Mouse (Mus musculus) induced T-regulatory cell, adult 2 months (primary cell): ENCODE measurements at regions not wholly inside any gene's neighbourhood (a gene's known extent, or its start where the extent isn't known, plus 50 kb on each side); places are given as distances from the start of the nearest gene placed in this dataset.
"Not testable (repeated sequence)": the region's sequence is repeated elsewhere in the genome, so short reads cannot be mapped to it uniquely, and the experiment has no call there.

ENCODE experiments used
- DNase-seq: peaks from one replicate; pipeline ENCODE4 v3.0.0-alpha.2; 2012; ENCODE audit warnings: low read depth

DNA sequence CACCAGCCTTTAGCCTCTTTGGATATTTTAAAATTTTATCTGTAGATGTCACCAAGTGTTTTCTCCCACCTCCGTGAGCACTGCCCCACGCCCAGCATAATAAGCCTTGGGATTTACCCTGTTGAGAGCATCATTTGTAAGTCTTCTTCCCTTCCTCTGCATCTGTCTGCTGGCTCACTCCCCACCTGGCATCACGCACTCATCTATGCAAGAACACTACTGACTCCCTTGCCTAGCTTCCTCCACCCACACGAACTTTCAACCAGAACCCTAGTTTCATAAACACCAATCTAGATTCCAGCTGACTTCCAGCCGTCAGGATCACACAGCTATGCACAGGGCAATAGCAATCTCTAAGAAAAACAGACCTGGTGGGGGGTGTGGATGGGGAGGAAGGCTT, 311.2 kb upstream of the Cdh4 start:
- no peak for DNase-seq

DNA sequence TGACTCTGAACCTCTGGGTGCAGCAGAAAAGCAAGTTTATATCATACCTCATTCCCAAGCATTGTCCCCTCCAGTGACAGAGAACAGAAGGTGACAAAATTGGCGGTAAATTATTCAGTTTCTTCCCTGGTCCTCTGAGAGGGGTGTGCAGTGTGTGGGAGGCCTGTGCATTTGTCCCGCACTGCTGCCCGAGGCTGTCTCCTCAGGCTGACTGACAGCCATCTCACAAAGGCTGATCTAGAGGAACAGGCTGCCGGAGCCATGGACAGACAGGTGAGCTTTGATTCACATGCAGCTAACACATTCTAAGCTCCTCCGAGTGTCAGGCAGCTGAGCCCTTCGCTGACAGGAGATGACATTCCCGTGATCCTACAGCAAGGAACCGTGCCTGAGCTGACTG, 299.9 kb upstream of the Cdh4 start:
- no peak for DNase-seq

DNA sequence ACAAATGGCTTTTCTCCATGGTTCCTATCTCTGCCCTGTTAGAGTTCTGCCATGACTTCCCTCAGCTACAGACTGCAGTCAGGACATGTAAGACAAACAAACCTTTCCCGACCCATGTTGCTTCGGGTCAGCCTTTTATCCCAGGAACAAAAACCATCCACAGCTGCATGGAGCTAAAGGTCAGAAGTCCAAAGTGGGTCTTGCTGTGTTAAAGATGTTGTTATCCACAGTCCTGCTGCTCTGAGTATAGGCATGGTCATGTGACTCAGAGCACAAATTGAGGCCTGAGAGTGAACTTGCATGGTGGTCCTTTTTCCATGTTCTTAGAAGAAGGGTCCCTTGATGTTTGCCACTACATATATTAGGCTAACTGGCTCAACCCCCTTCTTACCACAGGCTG, 296.5 kb upstream of the Cdh4 start:
- no peak for DNase-seq

DNA sequence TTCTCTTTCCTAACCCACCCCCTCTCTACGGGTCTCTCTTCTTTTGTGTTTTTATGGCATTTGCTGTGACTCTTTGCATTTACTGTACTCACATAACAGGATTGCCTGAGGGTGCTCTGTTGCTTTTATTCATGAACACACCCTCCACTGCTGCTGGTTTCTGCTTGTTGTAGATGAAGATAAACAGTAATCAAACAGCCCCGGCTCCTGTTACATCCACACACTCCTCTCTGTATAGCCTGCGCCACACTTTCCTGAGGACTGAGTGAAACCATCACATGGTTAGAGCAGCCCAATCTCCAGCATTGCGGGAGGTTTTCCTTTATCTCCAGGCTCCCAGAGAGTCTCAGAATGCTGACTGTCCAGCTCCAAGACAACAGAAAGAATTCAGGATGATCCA, 296.0 kb upstream of the Cdh4 start:
- DNase-seq, result no peak

DNA sequence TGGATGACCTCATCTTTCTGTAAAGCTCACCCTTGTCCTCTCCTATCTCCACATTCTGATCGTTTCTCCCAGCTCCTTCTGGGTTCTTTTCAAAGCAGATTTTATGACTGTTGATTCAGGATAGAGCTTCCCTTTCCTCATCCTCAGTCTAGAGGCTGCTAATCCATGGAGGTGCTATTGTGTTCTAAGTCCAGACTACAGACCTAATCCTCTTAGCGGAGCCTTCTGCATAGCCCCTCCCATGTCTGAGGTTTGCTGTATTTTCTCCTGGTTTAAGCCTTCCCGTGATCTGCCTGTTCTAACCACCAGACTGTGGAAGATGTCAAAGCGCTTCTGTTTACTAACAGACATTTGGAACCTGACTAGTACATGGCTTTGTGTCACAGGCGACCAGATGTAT, 294.0 kb upstream of the Cdh4 start:
- no peak for DNase-seq

DNA sequence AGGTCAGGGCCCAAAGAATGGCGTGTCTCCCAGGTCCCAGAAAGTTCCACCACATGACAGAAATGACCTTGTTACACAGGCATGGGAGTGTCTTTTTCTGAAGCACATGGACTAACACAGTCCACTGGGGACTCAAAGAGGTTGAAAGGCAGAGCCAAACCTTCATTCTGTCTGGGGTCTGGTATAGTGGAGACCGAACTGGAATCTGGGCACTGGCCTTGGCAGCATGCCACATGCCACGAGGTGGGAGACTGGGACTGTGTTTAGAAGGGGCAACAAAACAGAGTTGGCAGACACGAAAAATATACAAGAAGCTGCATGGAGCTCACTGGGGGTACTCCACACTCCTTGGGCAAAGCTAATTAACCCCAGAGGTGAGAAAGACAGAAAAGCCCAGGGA, 293.6 kb upstream of the Cdh4 start:
- no peak for DNase-seq

DNA sequence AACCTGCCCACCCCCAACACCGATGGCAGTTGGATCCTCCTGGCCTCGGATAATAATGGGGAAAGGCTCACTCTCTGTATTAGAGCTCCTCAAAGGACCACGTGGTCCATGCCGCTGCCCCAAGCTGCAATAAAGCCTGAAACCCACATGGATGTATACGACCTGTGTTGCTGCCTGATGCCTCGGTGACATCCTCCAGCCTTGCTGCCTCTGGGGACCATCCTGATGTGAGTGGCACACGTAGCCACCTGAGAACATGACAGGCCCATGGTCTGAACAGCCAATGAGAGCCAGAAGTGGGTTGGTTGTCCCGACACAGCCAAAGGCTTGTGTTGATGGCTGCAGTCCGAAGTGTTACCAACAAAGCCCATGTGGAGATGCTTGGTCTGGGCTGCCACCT, 283.4 kb upstream of the Cdh4 start:
- no peak for DNase-seq

DNA sequence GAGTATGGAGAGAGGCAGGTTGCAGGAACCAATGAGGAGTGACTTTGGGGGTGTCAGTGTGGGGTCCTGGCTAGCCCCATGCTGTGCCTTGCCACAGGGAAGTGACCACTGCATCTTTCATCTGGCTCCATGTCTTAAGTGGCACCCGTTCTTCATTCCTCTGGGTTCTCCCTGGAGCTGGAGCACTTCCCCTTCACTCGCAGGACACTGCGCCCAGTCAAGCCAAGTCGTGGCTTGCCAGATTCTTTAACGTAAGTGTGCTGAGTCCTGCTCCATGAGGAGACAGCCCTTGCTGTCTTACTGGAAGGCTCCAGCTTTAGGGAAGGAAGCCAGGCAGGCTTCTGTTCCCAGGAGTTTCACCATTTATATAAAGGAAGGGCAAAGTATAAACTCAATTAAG, 279.1 kb upstream of the Cdh4 start:
- DNase-seq, result no peak

DNA sequence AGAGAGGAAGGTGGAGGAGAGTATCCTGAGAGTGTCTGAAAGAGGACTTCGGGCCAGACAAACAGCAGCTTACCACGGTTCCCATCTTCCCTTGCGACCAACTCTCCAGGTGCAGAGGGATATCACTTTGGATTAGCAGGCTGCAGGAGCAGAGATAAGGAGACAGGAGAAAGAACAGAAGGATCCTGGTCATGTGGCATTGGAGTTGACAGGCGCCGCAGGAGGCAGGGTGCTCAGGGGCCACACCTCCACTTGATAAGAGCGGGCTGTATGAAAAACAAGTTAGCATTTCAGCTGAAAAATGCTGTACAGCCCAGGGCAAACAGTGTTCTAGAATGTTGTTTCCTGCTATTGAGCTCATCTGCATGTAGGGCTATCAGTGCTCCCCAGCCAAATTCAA, 272.1 kb upstream of the Cdh4 start:
- DNase-seq, result no peak

DNA sequence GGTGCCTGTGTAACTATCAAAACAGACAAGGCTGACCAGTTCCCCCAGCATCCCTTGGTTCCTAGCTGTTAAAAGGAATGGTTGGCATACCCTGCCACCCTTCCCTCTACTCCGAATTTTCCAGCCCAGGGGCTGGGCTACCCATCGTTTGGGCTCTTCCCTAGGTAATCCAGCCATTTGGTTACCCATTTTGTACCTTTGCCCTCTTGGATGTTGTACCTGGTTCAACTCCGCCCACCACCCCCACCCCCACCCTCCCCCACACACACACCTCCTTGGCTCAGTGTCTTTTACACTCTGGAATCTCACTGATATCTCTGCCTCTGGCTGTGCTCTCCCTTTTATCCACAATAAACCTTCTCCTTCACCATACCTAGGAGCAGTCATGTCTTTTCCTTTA, 271.6 kb upstream of the Cdh4 start:
- no peak for DNase-seq

DNA sequence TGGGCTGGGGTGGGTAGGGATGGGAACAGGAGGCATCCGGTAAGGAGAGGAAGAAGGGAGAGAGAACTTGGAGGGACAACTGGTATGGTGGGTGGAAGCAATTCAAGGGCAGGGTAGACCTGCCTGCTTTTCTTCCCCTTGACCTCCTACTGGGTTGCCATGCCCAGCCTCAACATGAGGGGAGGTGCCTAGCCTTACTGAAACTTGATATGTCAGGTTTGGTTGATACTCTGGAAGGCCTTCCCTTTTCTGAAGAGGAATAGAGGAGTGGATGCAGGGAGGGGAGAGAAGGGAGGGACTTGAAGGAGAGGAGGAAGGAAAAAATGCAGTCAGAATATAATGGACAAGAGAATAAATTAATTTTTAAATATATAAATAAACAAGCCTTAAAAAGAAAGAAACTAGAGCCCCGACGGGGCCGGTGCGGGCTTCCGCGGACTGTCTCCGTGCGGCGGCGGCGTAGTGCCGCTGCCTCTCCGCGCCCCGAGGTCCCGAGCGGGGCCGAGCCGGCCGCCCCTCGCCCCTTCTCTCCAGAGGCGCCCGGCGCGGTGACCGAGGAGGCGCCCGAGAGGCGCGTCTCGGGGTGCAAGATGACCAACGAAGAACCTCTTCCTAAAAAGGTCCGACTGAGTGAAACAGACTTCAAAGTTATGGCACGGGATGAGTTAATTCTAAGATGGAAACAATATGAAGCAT, 265.2 kb upstream of the Cdh4 start:
- not testable (repeated sequence) for DNase-seq

DNA sequence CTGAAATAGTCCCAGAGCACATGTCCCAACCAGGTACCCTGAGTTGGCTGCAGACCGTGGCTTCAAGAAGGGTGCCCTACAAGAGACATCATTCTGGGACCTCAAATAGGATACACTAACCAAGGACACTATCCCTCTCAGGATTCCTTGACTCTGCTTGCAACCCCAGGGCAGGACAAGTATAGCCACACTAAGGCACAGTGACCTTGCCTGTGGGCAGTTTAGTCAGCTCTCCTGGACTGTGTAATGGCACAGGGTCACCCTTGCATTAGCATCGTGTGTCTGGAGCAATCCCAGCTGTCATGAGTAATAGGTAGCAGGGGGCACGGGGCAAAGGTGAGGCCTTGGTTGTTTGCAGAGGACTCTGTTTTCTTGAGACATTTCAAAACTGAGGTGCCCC, 260.9 kb upstream of the Cdh4 start:
- no peak for DNase-seq

DNA sequence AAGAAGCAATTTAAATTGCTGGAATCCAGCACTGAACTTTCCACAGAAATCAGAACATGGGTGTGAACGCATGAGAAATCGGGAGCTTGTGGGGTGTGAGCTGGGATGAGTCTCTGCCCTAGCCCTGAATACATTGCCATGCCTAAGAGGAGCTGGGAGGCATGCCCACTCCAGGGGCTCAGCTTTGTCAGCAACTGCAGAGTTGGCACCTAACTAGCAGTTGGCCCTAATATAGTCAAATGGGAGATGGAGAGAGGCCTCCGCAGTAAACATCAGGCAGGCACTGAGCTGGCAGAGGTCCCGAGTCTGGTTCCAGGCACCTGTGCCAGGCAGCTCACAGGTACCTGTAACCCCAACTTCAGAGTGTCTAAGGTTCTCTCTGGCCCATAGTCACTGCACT, 260.1 kb upstream of the Cdh4 start:
- DNase-seq, result no peak

DNA sequence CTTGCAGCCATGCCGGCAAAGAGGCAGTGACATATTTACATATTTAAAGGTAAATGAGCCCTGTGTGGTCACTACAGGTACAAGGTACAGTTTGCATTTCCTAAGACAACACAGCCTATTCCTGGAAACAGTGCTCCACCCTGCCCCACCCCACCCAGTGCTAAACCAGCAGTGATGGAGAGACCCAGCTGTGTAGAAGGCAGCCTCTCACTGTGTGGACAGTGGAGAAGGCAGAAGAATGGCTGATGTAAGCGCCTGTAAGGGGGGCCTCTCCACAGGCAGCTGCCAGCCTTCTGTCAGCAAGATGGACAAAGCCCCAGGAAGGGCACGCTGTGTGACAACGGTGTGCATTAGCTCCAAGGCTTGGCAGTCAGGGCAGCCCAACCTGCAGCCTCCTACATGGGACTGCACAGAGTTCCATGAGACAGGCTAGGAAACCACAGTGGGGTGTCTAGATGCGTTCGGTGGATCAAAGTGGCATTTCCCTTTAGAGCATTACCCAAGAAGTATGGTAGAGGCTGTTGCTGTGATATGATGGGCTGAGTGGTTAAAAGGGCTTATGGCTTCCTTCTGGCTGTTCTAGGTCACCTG, 249.2 kb upstream of the Cdh4 start:
- DNase-seq, result no peak

DNA sequence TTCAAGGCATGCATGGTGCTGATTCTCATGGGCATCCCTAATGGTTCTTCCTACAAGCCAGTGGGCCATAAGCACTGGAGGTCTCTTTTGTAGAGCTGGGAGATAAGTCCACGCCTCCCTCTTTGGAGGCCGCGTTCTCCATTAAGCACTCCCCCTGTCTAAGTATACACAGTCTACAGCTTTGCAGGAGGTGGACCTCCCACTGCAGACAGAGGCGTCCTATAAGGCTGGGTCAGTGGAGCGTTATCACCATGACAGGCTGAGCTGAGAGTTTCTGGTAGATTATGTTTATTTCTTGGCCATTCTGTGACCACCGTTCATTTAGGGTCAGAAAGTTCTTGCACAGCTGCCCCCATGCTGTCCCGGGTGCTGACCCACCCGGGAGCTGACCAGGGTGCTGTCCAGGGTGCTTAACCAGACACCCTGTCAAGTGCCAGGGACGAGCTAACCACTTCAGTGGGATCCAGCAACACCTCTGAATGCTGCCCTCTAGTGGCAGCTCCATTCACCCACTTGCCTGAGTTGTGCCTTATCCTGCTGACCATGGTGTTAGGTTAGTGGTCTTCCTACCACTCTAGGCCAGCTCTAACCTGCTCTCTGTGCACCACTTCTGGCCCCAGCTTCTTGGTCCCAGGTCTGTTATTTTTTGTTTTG, 248.6 kb upstream of the Cdh4 start:
- DNase-seq, result peak; percentile 1

DNA sequence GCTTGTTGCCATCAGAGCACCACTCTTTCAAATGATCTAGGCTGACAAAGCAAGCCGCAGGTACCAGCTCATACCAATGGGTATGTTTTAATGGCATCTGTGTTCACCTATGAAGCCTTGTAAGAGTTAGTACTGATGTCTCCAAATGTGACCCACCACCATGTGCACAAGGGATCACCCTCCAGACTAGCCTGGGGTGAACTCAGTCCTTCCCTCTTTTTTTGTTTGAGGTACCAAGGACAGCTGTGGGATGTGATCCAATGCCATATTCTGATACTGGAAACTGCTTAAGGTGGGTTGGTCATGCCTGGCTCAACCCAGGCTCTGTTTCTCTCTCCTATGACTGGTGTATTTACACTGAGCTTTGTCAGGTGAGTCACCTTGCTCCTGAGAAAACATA, 244.8 kb upstream of the Cdh4 start:
- no peak for DNase-seq

DNA sequence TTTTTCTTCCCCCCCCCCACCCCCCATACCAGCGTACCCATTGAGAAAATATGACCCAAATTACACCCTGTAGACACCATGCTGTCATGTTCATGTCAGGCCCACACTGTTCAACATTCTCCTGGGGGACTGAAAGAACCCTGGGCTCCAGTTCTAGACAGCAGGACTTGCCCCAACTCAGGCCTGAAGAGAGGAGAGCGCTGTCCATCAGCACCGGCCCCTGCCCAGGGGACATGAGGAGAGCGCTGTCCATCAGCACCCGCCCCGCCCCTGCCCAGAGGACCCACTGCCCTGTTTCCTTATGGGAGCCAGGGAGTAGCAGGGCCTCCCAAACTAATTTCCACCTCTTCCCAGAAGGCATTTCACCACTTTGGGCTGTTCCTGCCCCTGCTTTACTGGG, 241.7 kb upstream of the Cdh4 start:
- no peak for DNase-seq

DNA sequence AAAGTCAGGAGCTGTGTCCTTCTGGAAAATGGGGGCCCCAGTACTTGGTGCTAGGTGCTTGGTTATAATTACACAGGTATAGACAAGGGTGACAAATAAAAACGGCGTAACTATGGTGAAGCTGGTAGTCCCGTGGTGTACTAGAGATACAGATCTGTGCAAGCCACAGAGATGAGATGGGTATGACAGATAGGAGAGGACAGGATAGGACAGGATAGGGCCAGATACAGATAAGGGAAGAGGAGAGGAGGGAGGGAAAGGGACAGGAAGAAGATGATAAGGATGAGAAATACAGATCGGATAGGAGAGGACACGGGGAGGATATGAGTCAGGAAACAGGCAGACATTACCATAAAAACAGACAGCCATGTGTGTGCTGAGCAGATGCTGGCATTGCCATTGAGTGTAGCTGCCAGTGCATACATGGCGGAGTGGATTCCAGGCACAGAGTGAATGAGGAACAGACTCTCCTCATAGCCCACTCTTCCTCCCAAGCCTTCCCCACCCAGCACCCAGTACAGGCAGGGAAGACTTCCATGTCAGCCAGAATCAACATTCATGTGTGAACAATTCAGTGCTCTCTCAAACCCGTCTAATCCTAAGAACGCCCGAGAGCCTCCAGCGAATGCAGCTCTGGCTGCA, 231.9 kb upstream of the Cdh4 start:
- no peak for DNase-seq

DNA sequence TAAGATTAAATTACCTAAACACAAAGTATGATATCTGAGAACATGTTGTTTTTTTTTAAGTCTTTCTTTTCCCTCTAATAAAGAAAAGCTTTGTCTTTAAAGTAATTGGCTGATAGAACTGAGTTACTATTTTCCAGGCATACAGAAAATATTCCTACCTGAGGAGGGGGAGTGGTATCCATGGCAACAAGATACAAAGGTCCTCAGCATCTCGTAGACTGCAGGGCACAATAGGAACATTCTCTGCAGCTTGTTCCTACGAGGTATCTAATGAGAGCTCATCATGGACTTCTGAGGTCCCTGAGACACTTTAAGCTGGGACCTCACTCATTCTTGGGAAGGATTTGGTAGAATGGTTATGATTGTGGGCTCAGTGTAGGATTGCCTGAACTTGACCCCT, 225.5 kb upstream of the Cdh4 start:
- no peak for DNase-seq

DNA sequence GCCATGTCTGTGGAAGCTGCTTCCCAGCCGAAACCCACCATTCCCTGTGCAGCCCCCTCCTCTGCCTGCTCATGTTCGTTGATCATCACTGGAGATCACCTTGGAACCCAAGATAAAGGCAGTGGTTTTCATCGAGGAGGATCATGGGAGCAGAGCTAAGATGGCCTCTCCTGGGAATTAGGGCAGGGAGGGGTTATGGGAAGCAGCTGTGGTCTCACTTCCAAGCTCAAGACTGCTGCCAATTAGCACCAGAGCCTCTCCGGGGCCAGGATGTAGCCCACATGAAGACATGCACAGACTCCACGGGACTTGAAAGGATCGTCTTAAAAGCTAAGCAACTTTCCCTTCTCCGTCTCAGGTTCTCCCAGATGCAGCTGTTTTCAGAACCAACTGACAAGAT, 214.1 kb upstream of the Cdh4 start:
- DNase-seq, result no peak

DNA sequence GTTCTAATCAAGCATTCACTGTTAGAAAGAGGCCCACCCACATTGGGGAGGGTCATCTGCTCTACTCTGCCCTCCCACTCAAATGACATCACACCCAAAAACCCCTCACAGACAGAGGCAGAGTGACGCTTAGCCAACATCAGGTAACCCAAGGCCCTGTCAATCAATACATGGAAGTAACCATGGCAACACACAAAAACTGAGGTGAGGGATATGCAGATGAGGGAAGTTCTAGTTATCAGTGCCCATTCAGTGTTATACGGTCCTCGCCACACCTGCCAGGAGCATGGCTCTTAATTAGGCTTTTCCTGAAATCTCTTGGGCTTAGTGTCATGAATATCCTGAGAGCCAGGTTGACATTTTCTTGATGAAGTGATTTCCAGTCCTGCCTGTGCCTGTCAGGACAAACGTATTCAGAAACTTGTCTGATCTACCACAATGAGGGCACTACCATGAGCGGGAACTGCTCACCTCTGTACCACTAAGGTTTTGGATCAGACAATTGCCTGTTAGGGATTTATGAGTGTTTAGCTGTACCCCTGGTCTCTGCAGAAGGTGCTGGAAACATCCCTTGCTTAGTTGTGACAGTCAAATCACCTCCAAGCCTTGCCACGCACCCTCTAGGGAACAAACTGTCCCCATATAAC, 210.4 kb upstream of the Cdh4 start:
- no peak for DNase-seq

DNA sequence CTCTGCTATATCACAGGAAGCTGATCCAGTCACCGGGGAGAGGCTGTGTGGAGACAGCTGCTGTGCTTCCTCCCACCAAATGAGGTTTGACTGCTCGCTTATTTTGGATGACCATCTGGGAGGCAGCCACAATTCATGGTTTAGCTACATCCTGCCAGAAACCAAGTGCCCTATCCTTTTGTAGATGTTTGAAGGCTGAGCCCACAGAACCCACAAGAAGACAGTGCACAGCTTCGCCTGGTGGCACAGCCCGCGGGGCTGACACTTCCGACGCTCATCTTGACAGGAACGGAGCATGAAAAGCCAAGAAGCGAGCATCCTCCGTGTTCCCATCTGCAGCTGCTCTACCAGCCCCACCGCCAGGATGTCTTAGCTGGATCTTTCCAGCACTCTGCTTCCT, 204.1 kb upstream of the Cdh4 start:
- DNase-seq, result no peak

DNA sequence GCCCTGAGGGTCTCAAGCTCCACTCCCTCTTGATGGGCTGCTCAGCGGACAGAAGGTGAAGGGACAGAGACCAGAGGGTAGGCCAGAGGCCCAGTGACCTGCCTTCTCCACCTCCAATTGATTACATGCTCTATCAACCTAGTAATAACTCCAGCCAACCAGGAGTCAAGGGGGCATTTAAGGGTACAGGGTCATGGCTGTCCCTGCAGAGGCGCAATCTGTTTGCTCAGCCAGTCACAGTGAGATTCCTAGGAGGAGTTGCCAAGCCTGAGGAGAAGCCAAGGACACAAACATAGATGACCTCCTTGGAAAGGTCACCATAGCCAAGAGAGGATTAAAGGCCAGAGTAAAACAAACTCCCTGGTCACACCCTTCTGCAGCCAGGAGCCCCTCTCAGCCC, 181.3 kb upstream of the Cdh4 start:
- DNase-seq, result no peak
